Mouse (Mus musculus): ENCODE results near the gene Krt27.

DNA sequence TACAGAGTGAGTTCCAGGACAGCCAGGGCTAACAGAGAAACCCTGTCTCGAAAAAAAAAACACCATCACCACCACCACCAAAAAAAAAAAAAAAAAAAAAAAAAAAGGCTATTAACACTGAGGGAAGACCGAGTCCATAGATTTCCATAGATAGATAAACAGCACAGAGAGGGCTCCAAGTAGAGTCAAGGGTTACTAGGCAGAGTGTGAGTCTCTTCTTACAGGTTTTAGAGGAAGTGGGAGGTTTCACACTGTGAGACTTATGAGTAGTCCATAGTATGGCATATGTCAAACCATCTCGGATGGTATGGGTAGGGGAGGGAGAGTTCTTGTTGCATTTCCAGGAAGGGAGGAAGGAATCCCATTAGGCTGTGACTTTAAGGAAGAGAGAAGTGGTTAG, 47.2 kb upstream of the Krt27 start:
- TF ChIP-seq GATA1 (IDR thresholded peaks at IDR 0.05; ENCODE audit: low read length) (no peak), TAL1 (IDR thresholded peaks at IDR 0.05; ENCODE audit: low read length) (no peak)
